Mouse (Mus musculus) left cerebral cortex, adult 2 months (tissue): Measurements from ENCODE around the gene Rnd3. TPM values are rescaled to one million over a fixed set of nuclear protein-coding genes. Genes with fewer than 3 reads are reported as not detected.
A peak's percentile ranks its signal among the peaks of the same experiment; 100 is the strongest.

Experiments used
- DNase-seq, 2 experiments: peaks; one replicate each; pipeline ENCODE4 v3.0.0; 2021 to 2022; ENCODE audit warnings: low spot score in 2 of 2, mixed read lengths in 1 of 2; ENCODE audit errors: extremely low spot score in 1 of 2
- H3K27ac ChIP-seq: fragments of 200-600 bp; 2 replicates; pipeline ENCODE4 v1.8.1; 2022
- H3K4me3 ChIP-seq: fragments of 200-600 bp; 2 replicates; pipeline ENCODE4 v1.8.1; 2022
- CTCF ChIP-seq: fragments of 200-600 bp; IDR thresholded peaks from 2 replicates; pipeline ENCODE4 v1.8.1; 2022; ENCODE audit warnings: antibody characterized with exemption, mild to moderate bottlenecking, moderate library complexity
- intact Hi-C: fragments of 180-260 bp; cut with DNase I; formaldehyde crosslinking; loops from one replicate; pipeline ENCODE4 v1.15.1; 2025
- long read RNA-seq, 2 experiments: library from polyadenylated mRNA; stranded (forward); transcript quantifications; one replicate each; pipeline ENCODE4 v2.0.0; 2021; ENCODE audit warnings: borderline mapping rate in 2 of 2
- total RNA-seq, 2 experiments: library from RNA; stranded (reverse); gene quantifications; 2 replicates each; pipeline ENCODE4 v1.2.3; 2021

Gene Rnd3
- 10 to 100 TPM; 19.5 to 21.9 TPM for total RNA-seq
- long read RNA-seq, experiment 1, transcript Rnd3-201 (5 exons, 2,828 nt): major isoform, 23 of 24 reads
- long read RNA-seq, experiment 1, partial matches to known transcripts: 1 of 24 reads
- long read RNA-seq, experiment 1, other reads (novel, unspliced or antisense): 0 of 24 reads
- long read RNA-seq, experiment 2, transcript Rnd3-201 (5 exons, 2,828 nt): major isoform, 19 of 23 reads
- long read RNA-seq, experiment 2, partial matches to known transcripts: 1 of 23 reads
- long read RNA-seq, experiment 2, other reads (novel, unspliced or antisense): 2 of 23 reads

DNA sequence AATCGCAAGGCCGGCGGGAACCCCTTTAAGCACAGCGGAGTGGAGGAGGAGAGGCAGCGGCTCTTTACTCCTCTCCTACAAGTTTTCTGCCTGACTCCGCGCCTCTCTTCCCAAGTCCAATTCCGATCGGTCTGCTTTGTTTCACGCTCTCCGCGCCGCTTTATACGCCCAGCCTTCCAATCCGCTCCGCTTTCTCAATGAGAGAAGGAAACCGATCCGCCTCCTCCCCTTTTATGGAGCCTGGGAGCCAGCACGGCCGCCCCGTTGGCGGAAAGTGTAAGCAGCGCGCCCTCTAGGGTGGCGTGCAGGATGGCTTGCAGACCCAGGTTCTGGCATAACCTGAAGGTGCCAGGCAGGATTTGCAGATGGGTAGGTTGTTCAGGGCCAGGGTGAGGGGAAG, at the start of gene Rnd3:
Gene Rnd3 (minus strand): TSS at position 137 of the 400 bp plus-strand sequence.
- Histone ChIP-seq H3K4me3 (peak within 1 kb of the TSS; percentile 90), H3K27ac (peak within 1 kb of the TSS; percentile 96)
- peak; percentile 91 to 92 for DNase-seq
- TF ChIP-seq CTCF: peak; percentile 78
- intact Hi-C loops: loop anchor here (5.0 kb wide), 4 partner anchors 233 to 842 kb away; no protein-coding TSS in a partner anchor

DNA sequence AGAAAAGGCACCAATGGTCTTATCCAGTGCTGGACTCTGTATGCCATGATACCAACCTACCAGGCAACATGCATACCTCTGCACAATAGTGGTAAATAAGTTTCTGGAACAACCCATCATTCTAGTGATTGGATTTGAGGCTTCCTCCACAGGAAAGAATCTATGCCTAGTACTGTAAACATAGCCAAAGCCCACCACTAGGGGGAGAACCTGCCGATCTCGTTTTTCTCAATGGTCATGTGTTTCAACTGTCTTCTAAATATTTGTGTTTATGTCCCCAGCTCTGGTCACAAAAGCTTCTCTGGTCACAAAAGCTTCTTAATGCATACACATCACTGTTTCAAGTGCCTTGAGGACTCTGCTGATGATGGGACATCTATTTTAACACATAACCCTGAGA, 43.4 kb upstream of the Rnd3 start:
- no peak for DNase-seq
- no peak overlapping the region for H3K27ac ChIP-seq
- H3K4me3 ChIP-seq: no peak overlapping the region
- peak; percentile 19 for TF ChIP-seq CTCF
- intact Hi-C loops: no loop called here

DNA sequence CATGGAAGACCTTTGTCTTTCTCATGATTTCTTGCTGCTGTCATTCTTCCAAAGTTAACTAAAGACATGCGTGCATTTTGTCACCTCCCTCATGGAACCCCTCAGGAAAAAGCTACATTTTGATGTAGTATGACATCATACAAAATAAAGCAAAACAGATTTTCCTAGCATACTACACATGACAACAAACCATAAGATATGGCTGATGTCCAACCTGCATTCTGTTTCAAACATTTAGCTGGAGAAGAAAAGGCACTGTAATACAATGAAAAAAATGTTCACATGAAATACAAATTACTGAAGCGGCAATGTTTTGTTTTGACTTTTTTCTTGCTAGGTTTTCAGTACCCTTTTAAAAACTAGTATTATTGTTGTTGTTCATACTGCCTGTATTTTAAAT, 36.9 kb upstream of the Rnd3 start:
- intact Hi-C loops: no loop called here
- no peak for DNase-seq
- H3K27ac ChIP-seq: no peak overlapping the region
- TF ChIP-seq CTCF: no peak
- no peak overlapping the region for H3K4me3 ChIP-seq

DNA sequence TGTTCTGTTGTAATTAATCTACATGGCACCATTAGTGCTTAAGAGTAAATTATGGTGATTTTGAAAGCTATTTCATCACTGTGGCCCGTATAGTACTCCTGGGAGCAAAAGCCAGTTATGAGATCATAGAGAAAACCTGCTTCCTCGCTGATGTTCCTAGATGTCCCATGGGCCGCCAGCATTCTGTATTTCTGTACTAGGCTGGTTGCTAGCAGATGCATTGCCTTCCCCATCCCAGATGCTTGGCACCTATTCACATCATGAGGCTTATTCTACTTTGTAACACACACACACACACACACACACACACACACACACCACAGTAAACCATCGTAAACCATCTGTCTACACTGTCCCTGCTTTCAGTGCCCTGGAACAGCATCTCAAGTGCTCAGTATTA, 34.1 kb upstream of the Rnd3 start:
- DNase-seq: no peak
- intact Hi-C loops: no loop called here
- no peak for TF ChIP-seq CTCF
- H3K27ac ChIP-seq: no peak overlapping the region
- no peak overlapping the region for H3K4me3 ChIP-seq

DNA sequence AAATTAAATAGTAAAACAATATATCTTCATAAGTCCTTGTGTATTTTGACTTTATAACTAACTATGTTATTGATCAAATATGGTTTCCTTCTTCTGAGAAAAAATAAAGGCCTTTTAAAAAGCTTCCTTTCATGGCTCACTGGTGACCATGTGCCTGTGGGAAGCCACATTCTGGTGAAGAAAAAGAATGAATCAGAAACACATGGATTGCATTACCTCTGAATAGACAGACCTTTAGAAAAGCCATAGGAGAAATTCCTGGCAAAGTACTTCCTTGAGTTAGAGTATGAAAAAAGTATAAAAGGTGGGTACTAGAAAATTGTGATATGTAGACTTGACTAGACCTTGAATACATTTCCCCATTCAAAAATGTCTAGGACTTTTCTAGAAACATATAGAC, 32.5 kb upstream of the Rnd3 start:
- intact Hi-C loops: no loop called here
- no peak for DNase-seq
- no peak overlapping the region for H3K27ac ChIP-seq
- H3K4me3 ChIP-seq: no peak overlapping the region
- no peak for TF ChIP-seq CTCF

DNA sequence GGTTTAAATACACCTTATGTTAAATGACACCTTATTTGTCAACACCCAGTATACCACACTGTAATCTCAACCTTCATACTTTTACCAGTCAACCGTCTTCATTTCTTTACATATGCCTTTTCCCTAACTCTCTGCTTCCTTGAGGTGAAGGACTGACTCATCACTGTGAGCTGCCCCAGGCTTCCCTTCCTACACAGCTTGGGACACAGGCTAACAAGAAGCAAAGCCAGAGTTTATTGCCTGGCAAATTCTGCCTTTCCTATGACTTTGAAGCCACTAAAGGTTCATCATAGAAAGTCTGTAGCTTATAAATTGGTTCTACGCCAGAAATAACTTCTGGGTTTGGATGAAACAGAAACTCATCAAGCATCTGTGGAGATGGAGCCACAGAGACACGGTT, 30.2 kb upstream of the Rnd3 start:
- intact Hi-C loops: no loop called here
- H3K27ac ChIP-seq: no peak overlapping the region
- H3K4me3 ChIP-seq: no peak overlapping the region

DNA sequence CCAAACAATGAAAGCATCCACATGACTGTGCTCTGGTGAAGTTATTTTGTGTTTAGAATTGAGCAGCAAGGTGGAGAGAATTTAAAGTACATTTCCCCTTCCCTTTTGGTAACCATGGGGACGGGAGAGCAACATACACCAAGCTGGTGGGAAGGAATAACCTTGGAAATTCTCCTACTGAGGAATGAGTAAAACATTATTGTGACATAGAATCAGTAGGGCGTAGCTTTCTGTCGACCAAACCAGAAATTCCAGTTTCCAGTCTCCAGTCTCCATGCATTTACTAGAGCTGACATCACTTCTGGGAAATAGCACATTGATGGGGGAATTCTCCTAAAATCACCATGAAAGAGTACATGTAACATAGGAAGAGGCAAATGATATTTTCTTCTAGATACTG, 28.7 kb upstream of the Rnd3 start:
- Histone ChIP-seq H3K4me3 (no peak overlapping the region), H3K27ac (no peak overlapping the region)
- intact Hi-C loops: no loop called here
- no peak for TF ChIP-seq CTCF
- no peak for DNase-seq

More for the DNA sequence above, 30.2 kb upstream of the Rnd3 start:
- DNase-seq: no peak
- no peak for TF ChIP-seq CTCF

DNA sequence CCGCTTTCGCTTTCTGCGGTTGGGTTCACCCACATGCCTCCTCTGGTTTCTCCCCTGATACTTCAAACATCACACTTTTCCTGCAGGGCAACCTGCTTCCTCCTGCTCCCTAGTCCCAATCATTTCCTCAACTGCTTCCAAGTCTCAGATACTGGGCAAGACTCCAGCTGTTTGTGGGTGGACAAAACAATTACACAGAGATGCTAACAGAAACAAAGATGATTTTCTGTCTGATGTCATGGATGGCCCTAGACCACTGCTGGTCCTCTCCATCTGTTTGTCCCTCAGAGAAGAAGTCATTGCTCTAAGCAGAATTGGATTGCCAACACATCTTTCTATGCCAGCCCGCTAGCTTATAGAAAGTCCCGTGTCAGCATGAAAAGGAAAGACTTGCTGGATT, 26.4 kb upstream of the Rnd3 start:
- intact Hi-C loops: no loop called here
- Histone ChIP-seq H3K27ac (no peak overlapping the region), H3K4me3 (no peak overlapping the region)
- TF ChIP-seq CTCF: no peak
- no peak for DNase-seq

DNA sequence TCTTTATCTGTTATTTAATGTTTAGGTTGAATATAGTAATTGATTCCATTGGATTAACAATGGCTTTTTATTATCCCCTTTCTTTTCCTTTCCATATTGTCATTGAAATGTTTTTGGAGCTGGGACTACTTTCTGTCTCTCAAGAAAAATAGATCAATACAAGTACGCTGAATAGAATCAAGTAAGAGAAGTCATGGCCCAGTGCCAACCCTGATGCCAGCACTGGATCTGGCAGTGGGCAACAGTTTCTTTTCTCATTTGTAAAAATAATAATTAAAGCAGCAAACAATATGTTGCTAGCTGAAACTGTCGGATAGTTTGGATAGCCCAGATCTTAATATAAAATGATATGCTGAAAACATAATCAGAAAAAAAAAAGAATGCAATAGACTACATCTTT, 12.2 kb upstream of the Rnd3 start:
- no peak for TF ChIP-seq CTCF
- intact Hi-C loops: no loop called here
- DNase-seq: no peak
- Histone ChIP-seq H3K4me3 (no peak overlapping the region), H3K27ac (no peak overlapping the region)

DNA sequence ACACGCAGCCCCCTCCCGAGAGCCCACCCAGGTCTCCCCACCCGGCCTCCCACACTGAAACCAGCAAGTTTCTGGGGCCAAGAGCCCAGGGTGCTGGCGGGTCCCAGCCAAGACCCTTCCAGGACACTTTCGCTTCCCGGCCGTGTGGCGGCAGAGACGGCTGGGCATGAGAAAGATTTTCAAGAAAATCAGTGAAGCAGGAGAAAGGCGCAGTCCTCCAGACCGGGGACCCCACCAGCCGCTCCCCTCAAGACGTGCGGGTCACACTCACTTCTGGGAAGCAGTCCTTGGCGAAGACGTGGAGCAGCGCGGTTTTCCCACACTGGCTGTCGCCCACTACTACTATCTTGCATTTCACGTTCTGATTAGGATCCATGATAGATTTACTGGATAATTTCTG, 457 bp downstream of the Rnd3 start:
- no peak for TF ChIP-seq CTCF
- Histone ChIP-seq H3K27ac (peak overlapping the region; percentile 96), H3K4me3 (peak overlapping the region; percentile 90)
- intact Hi-C loops: loop anchor here (5.0 kb wide), 4 partner anchors 234 to 841 kb away; no protein-coding TSS in a partner anchor
- DNase-seq: peak; percentile 28 to 34

DNA sequence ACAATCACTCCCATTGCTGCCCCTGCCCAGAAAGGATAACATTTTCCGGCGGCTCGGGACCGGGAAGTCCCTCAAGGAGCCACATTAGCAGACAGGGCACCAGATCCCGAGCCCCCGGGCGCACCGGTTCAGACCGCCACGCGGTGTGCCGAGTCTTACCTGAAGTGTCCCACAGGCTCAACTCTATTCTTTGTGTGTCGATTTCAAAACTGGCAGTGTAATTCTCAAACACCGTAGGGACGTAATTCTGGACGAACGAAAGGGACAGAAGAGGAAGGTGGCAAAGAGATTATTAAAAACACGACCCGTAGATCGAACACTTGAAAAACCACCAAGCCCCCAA, 875 bp downstream of the Rnd3 start:
- H3K27ac ChIP-seq: peak overlapping the region; percentile 96
- no peak for DNase-seq
- no peak for TF ChIP-seq CTCF
- H3K4me3 ChIP-seq: peak overlapping the region; percentile 90
- intact Hi-C loops: loop anchor here (5.0 kb wide), 4 partner anchors 234 to 841 kb away; no protein-coding TSS in a partner anchor

DNA sequence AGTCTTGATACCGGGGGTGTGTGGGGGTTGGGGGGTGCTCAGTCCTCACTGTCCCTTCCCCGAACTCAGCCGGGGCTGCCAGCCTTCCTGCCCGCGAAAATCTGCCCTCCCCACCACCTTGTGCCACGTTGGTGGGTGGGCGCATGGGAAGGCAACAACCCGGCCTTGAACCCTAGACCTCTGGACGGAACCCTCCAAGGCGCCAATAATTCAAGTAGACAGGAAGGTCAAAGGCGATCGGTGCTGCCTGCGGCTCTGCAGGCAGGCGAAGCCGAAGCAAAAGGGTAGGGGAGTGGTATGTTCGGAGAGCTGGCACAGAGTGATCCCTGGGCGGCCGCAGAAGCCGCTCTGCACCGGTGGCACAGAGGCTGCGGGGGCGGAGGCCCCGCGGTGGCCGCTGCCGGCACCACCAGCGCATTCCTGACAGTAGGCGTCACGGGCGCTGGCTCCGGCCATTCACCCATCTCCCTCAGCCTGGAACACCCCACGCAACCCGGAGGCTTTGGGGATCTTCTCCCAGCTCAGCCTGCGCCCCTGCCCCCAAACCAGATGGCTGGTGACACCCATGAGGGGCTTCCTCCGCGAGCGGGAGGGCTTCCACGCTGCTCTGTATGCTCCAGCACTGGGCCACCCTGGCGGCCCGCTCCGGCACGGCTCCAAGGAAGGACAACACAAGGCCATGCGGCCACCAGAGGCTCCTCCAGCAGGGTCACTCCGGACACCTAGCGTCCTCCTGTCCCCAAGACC, 1.4 kb downstream of the Rnd3 start:
- intact Hi-C loops: loop anchor here (2.0 to 5.0 kb wide), 6 partner anchors 177 to 840 kb away; no protein-coding TSS in a partner anchor
- TF ChIP-seq CTCF: peak; percentile 46
- DNase-seq: peak; percentile 60 to 72
- Histone ChIP-seq H3K4me3 (peak overlapping the region; percentile 90), H3K27ac (peak overlapping the region; percentile 96)
